In the genomic region with DNA sequence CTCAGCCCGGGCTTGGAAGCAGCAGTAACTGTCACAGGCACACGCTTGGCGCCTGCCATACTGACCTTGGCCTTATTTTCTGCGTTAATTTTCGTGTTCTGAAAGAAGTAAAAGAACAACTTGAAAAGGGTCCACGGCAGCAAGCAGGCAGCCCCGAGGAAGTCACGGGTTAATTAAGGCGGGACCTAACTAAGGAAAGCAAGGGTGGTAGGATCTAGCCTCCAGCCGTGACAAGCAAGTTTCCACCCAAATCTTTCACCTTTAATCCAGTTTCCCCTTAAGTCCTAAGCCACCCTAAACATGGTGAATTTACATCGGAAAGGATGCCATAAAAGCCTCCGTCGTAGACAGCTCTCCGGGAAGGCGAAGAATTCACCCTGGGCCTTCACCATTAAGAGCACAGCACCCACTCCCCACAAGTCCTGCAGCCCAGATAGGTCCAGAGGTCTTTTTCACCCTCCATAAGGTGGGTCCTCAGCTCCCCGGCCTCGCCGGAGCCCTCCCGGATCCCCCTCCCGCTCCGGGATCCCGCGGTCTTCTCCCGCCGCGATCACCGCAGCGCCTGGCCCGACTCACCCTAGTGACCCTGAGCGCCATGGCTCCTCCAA, we compare ENCODE assay signal across 8 mouse cellular contexts. TPM values are rescaled to one million over a fixed set of nuclear protein-coding genes. Genes with fewer than 3 reads are reported as not detected.
A peak's percentile ranks its signal among the peaks of the same experiment; 100 is the strongest.
DNase-seq lines count a peak whose midpoint lies in the region; ATAC-seq lines count a peak whose summit lies in the region.

No protein-coding gene starts in this region.

- H3K9me3 ChIP-seq in hindbrain, embryonic 11.5 days (ENCODE audit: control insufficient read depth, low read length), result no peaks in the 10 kb centered on the region

- H3K9ac ChIP-seq in hindbrain, embryonic 11.5 days (ENCODE audit: low read depth, low read length), result peak overlapping the region; percentile 84

- peak overlapping the region; percentile 81 for H3K4me2 ChIP-seq in hindbrain, embryonic 11.5 days (replicated peaks; ENCODE audit: low read depth, low read length)

- no peaks in the 10 kb centered on the region for H3K27me3 ChIP-seq in hindbrain, embryonic 11.5 days (ENCODE audit: control insufficient read depth, insufficient read depth, low read length)

- peak overlapping the region; percentile 89 for H3K4me3 ChIP-seq in hindbrain, embryonic 11.5 days (ENCODE audit: low read depth, low read length)

- peaks cover 2% of the 10 kb centered on the region; the same call in 1 of the 2 replicates for H3K36me3 ChIP-seq in hindbrain, embryonic 11.5 days (ENCODE audit: control insufficient read depth, insufficient read depth, low read length)

- WGBS in hindbrain, embryonic 11.5 days, result 2% methylated on average over 30 of the region's 30 CpGs

- H3K27ac ChIP-seq in hindbrain, embryonic 11.5 days (ENCODE audit: low read depth, low read length), result no peak overlapping the region

- peak; percentile 20 for DNase-seq in spleen, adult 12 weeks (ENCODE audit: low spot score)
- DNase-seq in spleen, adult 18-20 months, result no peak
- peak; percentile 46 for DNase-seq in c-Kit-negative CD71-positive TER-119-positive erythroid progenitor cells, embryonic 14.5 days (ENCODE audit: low read depth, low spot score)
- DNase-seq in hindbrain, embryonic 11.5 days (ENCODE audit: low spot score), result no peak
- peak; percentile 14 for DNase-seq in thymus, postnatal 25 days
- DNase-seq in left cerebral cortex, adult 11 months (ENCODE audit: low spot score), result no peak
- no peak for DNase-seq in gastrocnemius, postnatal 25 days

- ATAC-seq in hindbrain, embryonic 11.5 days (ENCODE audit: low FRiP score), result peak; percentile 62
- peak; percentile 44 for ATAC-seq in megakaryocyte progenitor cell, adult 5-6 weeks (replicated peaks; ENCODE audit: poor library complexity)

- peaks cover 3% of the 10 kb centered on the region; the same call in 1 of the 2 replicates for H3K4me1 ChIP-seq in hindbrain, embryonic 11.5 days (replicated peaks; ENCODE audit: control insufficient read depth, insufficient read depth, low read length)

RNA-seq across cellular contexts. Expression of gene Ccnb1, which starts 0.5 kb away (rescaled TPM):
- polyA plus RNA-seq in hindbrain, embryonic 11.5 days (2014; fragmentation: Nextera tagmentation; extraction: Ambion mirVana), result 322 and 345 TPM in 2 replicates
- total RNA-seq in megakaryocyte progenitor cell, adult 5-6 weeks (2015), result 152 and 153 TPM in 2 replicates
- 181 and 194 TPM in 2 replicates for total RNA-seq in megakaryocyte progenitor cell, adult 5-6 weeks (2017)
- total RNA-seq in gastrocnemius, postnatal 25 days (2021), result 1 to 10 TPM; 1.0 to 1.2 TPM

RNA-seq across cellular contexts. Expression of gene Cenph, which starts 10.2 kb away (rescaled TPM):
- 46.6 and 48.0 TPM in 2 replicates for polyA plus RNA-seq in hindbrain, embryonic 11.5 days (2014; fragmentation: Nextera tagmentation; extraction: Ambion mirVana)
- total RNA-seq in megakaryocyte progenitor cell, adult 5-6 weeks (2015), result 64.8 and 71.7 TPM in 2 replicates
- 66.3 and 67.7 TPM in 2 replicates for total RNA-seq in megakaryocyte progenitor cell, adult 5-6 weeks (2017)
- not detected for total RNA-seq in gastrocnemius, postnatal 25 days (2021)

RNA-seq across cellular contexts. Expression of gene Mrps36, which starts 41.5 kb away (rescaled TPM):
- polyA plus RNA-seq in hindbrain, embryonic 11.5 days (2014; fragmentation: Nextera tagmentation; extraction: Ambion mirVana), result 135 and 139 TPM in 2 replicates
- 86.2 and 90.4 TPM in 2 replicates for total RNA-seq in megakaryocyte progenitor cell, adult 5-6 weeks (2015)
- total RNA-seq in megakaryocyte progenitor cell, adult 5-6 weeks (2017), result 73.0 and 75.8 TPM in 2 replicates
- 100 to 1,000 TPM; 145 to 155 TPM for total RNA-seq in gastrocnemius, postnatal 25 days (2021)

RNA-seq across cellular contexts. Expression of gene Slc30a5, which starts 47.3 kb away (rescaled TPM):
- 46.0 and 51.3 TPM in 2 replicates for polyA plus RNA-seq in hindbrain, embryonic 11.5 days (2014; fragmentation: Nextera tagmentation; extraction: Ambion mirVana)
- 127 and 130 TPM in 2 replicates for total RNA-seq in megakaryocyte progenitor cell, adult 5-6 weeks (2015)
- total RNA-seq in megakaryocyte progenitor cell, adult 5-6 weeks (2017), result 99.7 and 101 TPM in 2 replicates
- total RNA-seq in gastrocnemius, postnatal 25 days (2021), result 10 to 100 TPM; 10.5 to 11.3 TPM

RNA-seq across cellular contexts. Expression of gene Cdk7, which starts 55.2 kb away (rescaled TPM):
- 78.0 TPM in 2 replicates for polyA plus RNA-seq in hindbrain, embryonic 11.5 days (2014; fragmentation: Nextera tagmentation; extraction: Ambion mirVana)
- total RNA-seq in megakaryocyte progenitor cell, adult 5-6 weeks (2015), result 55.6 and 55.9 TPM in 2 replicates
- total RNA-seq in megakaryocyte progenitor cell, adult 5-6 weeks (2017), result 51.1 and 56.8 TPM in 2 replicates
- 10 to 100 TPM; 11.2 to 13.5 TPM for total RNA-seq in gastrocnemius, postnatal 25 days (2021)

Comparison
In these comparisons a context has a peak if more than half of its experiments do, and no peak if none do; other contexts are left out.
1. DNase-seq: peak in spleen, adult 12 weeks (single experiment), c-Kit-negative CD71-positive TER-119-positive erythroid progenitor cells, embryonic 14.5 days (single experiment) and thymus, postnatal 25 days (single experiment); none in spleen, adult 18-20 months (0 of 2), hindbrain, embryonic 11.5 days (single experiment), left cerebral cortex, adult 11 months (single experiment) and gastrocnemius, postnatal 25 days (single experiment).
2. RNA of gene Ccnb1, which starts 0.5 kb away (total RNA-seq): 152 to 194 TPM in megakaryocyte progenitor cell, adult 5-6 weeks; 1.0 to 1.2 TPM in gastrocnemius, postnatal 25 days; every median in the first group is over 10 times any median in the second.
3. RNA of gene Cenph, which starts 10.2 kb away (total RNA-seq): 64.8 to 71.7 TPM in megakaryocyte progenitor cell, adult 5-6 weeks; not detected in gastrocnemius, postnatal 25 days; every median in the first group is over 10 times any median in the second.